Mouse (Mus musculus) limb, embryonic 15.5 days (tissue): ENCODE results near the gene Twist2. TPM values are rescaled to one million over a fixed set of nuclear protein-coding genes. Genes with fewer than 3 reads are reported as not detected.

Experiments
- ATAC-seq: fragments of 200-750 bp; cut with Nextera tagmentation; 2 replicates; pipeline ENCODE4 v1.8.0; 2017; ENCODE audit warnings: low read depth, moderate TSS enrichment; ENCODE audit not compliant: insufficient number of reproducible peaks, low FRiP score, low TSS enrichment
- H3K27ac ChIP-seq: fragments of 300-500 bp; sonication (generic); 2 replicates; pipeline ENCODE4 v1.5.1; 2015; ENCODE audit warnings: moderate library complexity, mild to moderate bottlenecking, inconsistent platforms
- H3K27me3 ChIP-seq: fragments of 300-500 bp; sonication (generic); 2 replicates; pipeline ENCODE4 v1.6.1; 2015; ENCODE audit warnings: inconsistent platforms
- H3K36me3 ChIP-seq: fragments of 300-500 bp; sonication (generic); 2 replicates; pipeline ENCODE4 v1.6.1; 2015; ENCODE audit warnings: inconsistent platforms
- H3K4me1 ChIP-seq: fragments of 300-500 bp; sonication (generic); 2 replicates; pipeline ENCODE4 v1.6.1; 2015; ENCODE audit warnings: inconsistent platforms
- H3K4me2 ChIP-seq: fragments of 300-500 bp; sonication (generic); 2 replicates; pipeline ENCODE4 v1.6.1; 2015; ENCODE audit warnings: mild to moderate bottlenecking, inconsistent platforms
- H3K4me3 ChIP-seq: fragments of 300-500 bp; sonication (generic); 2 replicates; pipeline ENCODE4 v1.5.1; 2015; ENCODE audit warnings: mild to moderate bottlenecking, inconsistent platforms
- H3K9ac ChIP-seq: fragments of 300-500 bp; sonication (generic); 2 replicates; pipeline ENCODE4 v1.6.1; 2015; ENCODE audit warnings: inconsistent platforms
- H3K9me3 ChIP-seq: fragments of 300-500 bp; sonication (generic); 2 replicates; pipeline ENCODE4 v1.6.1; 2016; ENCODE audit warnings: inconsistent platforms
- WGBS: fragments of 180-500 bp; shearing (Covaris S2); methylation state at CpG from one replicate; pipeline ENCODE4 v1.1.7; 2015; 5-methylcytosine and 5-hydroxymethylcytosine counted together
- polyA plus RNA-seq: library from polyadenylated mRNA; unstranded; fragments of >200 nt; fragmentation: Nextera tagmentation; extraction: Ambion mirVana; gene quantifications from 2 replicates; pipeline ENCODE4 v1.2.1, GENCODE M21; 2015

The Twist2 gene
- polyA plus RNA-seq, 1 experiment from 2014 or later = 71.2 TPM

DNA sequence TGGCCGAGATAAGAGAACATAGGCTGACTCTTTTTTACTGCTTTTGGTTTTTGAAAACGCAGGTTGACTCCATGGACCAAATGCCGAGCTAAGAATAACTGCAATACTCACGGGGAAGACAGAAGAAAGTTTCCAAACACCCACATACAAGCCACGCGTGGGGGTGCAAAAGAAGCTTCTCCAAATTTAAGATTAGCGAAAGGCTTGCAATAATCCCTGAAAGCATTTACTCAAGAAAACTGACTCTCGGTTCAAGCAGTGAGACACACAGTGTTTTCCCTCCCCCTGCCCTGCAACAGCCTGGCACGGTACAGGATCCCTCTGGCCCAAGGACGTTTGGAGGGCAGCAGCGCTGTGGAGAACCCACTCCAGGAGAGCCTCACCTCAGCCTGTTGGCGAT, 78.9 kb downstream of the Twist2 start:
- WGBS = 85% methylated on average over 12 of the region's 12 CpGs

DNA sequence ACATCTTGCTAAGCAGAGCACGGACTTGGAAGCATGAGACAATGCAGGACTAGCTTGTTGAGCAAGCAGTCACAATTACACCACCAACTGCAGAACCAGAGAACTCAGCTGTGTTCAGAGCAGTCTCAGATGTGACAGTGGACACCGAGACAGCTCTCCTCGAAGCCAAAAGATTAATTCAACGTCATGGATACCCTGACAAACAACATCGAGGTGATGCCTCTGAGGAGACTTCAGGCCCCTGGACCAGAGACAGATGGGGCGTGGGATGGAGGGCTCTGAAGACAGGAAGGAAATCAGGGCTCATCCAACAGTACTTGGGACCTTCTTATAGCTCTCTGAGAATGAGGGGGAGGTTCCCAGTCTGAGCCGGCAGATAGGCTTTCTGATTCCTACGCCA, 79.6 kb downstream of the Twist2 start:
- Histone ChIP-seq H3K27me3 (no peaks in the 10 kb centered on the region), H3K4me2 (no peak overlapping the region), H3K4me1 (peaks cover 8% of the 10 kb centered on the region), H3K9ac (no peak overlapping the region), H3K4me3 (no peak overlapping the region), H3K9me3 (no peaks in the 10 kb centered on the region), H3K27ac (no peak overlapping the region), H3K36me3 (no peaks in the 10 kb centered on the region)
- WGBS = 66% methylated on average over 8 of the region's 8 CpGs
- no peak for ATAC-seq

More for the DNA sequence above, 78.9 kb downstream of the Twist2 start:
- Histone ChIP-seq H3K36me3 (no peaks in the 10 kb centered on the region), H3K4me3 (no peak overlapping the region), H3K9me3 (no peaks in the 10 kb centered on the region), H3K4me2 (no peak overlapping the region), H3K4me1 (peaks cover 11% of the 10 kb centered on the region), H3K9ac (no peak overlapping the region), H3K27ac (no peak overlapping the region), H3K27me3 (no peaks in the 10 kb centered on the region)
- no peak for ATAC-seq

DNA sequence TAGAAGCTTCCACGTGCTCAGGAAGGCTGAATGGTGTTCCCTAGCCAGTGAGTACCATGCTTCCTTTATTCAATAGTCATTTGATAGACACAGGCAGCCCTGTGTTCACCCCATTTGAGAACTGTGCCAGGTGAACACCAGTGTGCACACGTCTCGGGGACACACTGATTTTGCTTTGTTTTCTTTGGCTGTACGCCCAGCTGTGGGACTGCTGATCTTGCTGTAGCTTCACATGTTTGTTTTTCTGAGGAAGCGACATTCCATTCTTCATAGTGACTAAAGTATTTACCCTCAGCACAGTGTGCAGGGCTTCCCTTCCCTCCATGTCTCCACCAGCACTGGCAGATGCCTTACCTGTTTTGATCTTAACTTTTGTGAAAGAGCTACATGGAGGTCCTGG, 81.9 kb downstream of the Twist2 start:
- ATAC-seq = no peak
- Histone ChIP-seq H3K36me3 (no peaks in the 10 kb centered on the region), H3K4me1 (peaks cover 7% of the 10 kb centered on the region), H3K4me3 (no peak overlapping the region), H3K27ac (no peak overlapping the region), H3K27me3 (no peaks in the 10 kb centered on the region), H3K4me2 (no peak overlapping the region), H3K9ac (no peak overlapping the region), H3K9me3 (no peaks in the 10 kb centered on the region)
- WGBS = 55% methylated on average over 5 of the region's 5 CpGs

DNA sequence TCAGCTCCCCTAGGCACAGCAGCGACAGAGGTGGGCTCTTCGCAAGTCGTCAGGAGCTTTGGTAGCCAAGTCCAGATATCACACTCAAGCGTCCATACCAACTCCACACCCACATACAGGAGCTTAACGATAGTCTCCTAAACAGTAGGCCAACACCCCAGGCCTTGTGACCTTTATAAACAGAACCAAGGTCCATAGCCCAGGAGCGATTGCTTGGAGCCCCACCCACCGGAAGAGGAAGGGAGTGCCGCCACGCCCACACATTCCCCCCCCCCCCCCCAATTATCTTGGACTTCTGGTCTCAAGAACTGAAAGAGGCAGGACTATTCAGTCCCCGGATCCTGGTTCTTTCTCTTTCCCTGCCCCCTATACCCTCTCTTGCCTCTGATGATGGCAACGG, 92.3 kb downstream of the Twist2 start:
- Histone ChIP-seq H3K4me3 (no peak overlapping the region), H3K27me3 (no peaks in the 10 kb centered on the region), H3K36me3 (no peaks in the 10 kb centered on the region), H3K27ac (no peak overlapping the region), H3K9me3 (no peaks in the 10 kb centered on the region), H3K4me2 (no peak overlapping the region), H3K4me1 (no peaks in the 10 kb centered on the region), H3K9ac (no peak overlapping the region)
- WGBS = 90% methylated on average over 11 of the region's 11 CpGs
- ATAC-seq = no peak

DNA sequence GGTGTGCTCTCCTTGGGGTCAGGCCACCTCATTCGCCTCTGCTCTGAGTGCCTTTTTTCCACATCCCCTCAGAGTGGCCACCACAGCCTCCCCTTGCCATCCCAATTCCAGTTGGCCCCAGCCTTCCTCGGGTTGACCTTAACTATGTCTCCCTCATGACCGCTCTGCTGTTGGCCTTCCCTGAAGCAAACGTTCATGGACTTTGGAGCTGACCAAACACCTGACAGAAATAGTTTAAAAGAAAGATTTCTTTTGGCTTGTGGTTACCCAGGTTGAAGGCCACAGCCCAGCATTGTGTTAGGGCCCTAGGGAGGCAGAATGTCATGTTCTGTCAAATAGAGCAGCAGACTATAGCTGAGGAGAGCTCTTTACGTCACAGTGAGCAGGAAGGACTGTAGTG, 93.0 kb downstream of the Twist2 start:
- no peaks in the 10 kb centered on the region for H3K9me3 ChIP-seq
- H3K9ac ChIP-seq = no peak overlapping the region
- no peak for ATAC-seq
- 89% methylated on average over 5 of the region's 5 CpGs for WGBS
- no peak overlapping the region for H3K27ac ChIP-seq
- no peak overlapping the region for H3K4me3 ChIP-seq
- no peaks in the 10 kb centered on the region for H3K27me3 ChIP-seq
- no peak overlapping the region for H3K4me2 ChIP-seq
- no peaks in the 10 kb centered on the region for H3K36me3 ChIP-seq
- no peaks in the 10 kb centered on the region for H3K4me1 ChIP-seq

DNA sequence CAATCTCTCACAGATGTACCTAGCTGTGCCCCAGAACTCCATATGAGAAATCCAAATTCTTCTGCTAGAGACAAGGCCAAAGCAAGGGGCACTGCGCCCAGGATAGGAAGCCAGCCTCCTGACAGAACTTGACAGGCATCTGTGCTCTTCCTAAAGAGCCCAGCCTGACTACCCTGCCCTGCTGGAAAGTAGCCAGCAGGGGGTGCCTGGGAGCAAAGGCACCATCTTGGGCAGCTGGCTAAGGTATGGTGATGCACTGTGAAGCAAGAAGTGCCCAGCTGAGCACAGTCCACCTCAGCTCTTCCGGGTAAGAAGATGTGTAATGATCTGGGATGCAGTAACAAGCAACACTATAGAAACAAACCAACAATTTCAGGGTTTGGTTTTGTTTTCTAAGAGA, 95.8 kb downstream of the Twist2 start:
- no peak overlapping the region for H3K27ac ChIP-seq
- no peak for ATAC-seq
- WGBS = 95% methylated on average over 2 of the region's 2 CpGs

More for the DNA sequence above, 95.8 kb downstream of the Twist2 start:
- H3K36me3 ChIP-seq = no peaks in the 10 kb centered on the region
- H3K9ac ChIP-seq = no peak overlapping the region
- H3K4me2 ChIP-seq = no peak overlapping the region
- no peaks in the 10 kb centered on the region; the same call in 1 of the 2 replicates for H3K4me1 ChIP-seq
- H3K4me3 ChIP-seq = no peak overlapping the region
- H3K9me3 ChIP-seq = no peaks in the 10 kb centered on the region
- no peaks in the 10 kb centered on the region for H3K27me3 ChIP-seq
